Mouse (Mus musculus) midbrain, embryonic 14.5 days (tissue): ENCODE measurements around the gene 4833439L19Rik. TPM values are rescaled to one million over a fixed set of nuclear protein-coding genes. Genes with fewer than 3 reads are reported as not detected.

Source experiments
- microRNA-seq: library from miRNA; unstranded; fragments of <30 nt; microRNA quantifications from one replicate; pipeline ENCODE4, GENCODE M21; 2016
- polyA plus RNA-seq: library from polyadenylated mRNA; unstranded; fragments of >200 nt; fragmentation: Nextera tagmentation; extraction: Ambion mirVana; gene quantifications from 2 replicates; pipeline ENCODE4 v1.2.1, GENCODE M21; 2014

The 4833439L19Rik gene
- polyA plus RNA-seq, 1 experiment from 2014 or later: 277 TPM

Small RNAs within 50 kb of the gene (microRNA-seq; reads per million reads assigned to microRNA genes)
- not detected for gene Gm24195

Other genes with a start within 250 kb of the 4833439L19Rik start
- gene Cplx2, start 194.1 kb downstream of the 4833439L19Rik start, polyA plus RNA-seq: 39.4 and 41.9 TPM in 2 replicates
- 114 and 121 TPM in 2 replicates for gene Thoc3, start 96.6 kb downstream of the 4833439L19Rik start, polyA plus RNA-seq
- gene Simc1, start 61.7 kb downstream of the 4833439L19Rik start, polyA plus RNA-seq: 23.3 and 27.9 TPM in 2 replicates
- gene Arl10, start 9.6 kb upstream of the 4833439L19Rik start, polyA plus RNA-seq: 88.1 and 117 TPM in 2 replicates
- gene Nop16, start 24.7 kb upstream of the 4833439L19Rik start, polyA plus RNA-seq: 36.5 and 44.2 TPM in 2 replicates
- 219 and 273 TPM in 2 replicates for gene Higd2a, start 24.8 kb upstream of the 4833439L19Rik start, polyA plus RNA-seq
- gene Cltb, start 45.9 kb upstream of the 4833439L19Rik start, polyA plus RNA-seq: 127 and 188 TPM in 2 replicates
- gene Faf2, start 56.3 kb upstream of the 4833439L19Rik start, polyA plus RNA-seq: 86.9 and 98.5 TPM in 2 replicates
- gene Rnf44, start 128.5 kb upstream of the 4833439L19Rik start, polyA plus RNA-seq: 78.6 and 88.1 TPM in 2 replicates
- 0.22 and 0.23 TPM in 2 replicates for gene Cdhr2, start 136.0 kb upstream of the 4833439L19Rik start, polyA plus RNA-seq
- 19.1 and 29.4 TPM in 2 replicates for gene Gprin1, start 184.4 kb upstream of the 4833439L19Rik start, polyA plus RNA-seq
- 37.5 and 53.7 TPM in 2 replicates for gene Sncb, start 201.2 kb upstream of the 4833439L19Rik start, polyA plus RNA-seq
- gene Eif4e1b, start 218.6 kb upstream of the 4833439L19Rik start, polyA plus RNA-seq: not detected in 2 replicates
- gene Tspan17, start 223.9 kb upstream of the 4833439L19Rik start, polyA plus RNA-seq: 25.5 and 40.2 TPM in 2 replicates